ENCODE assay signal across 12 mouse cellular contexts in the genomic region with DNA sequence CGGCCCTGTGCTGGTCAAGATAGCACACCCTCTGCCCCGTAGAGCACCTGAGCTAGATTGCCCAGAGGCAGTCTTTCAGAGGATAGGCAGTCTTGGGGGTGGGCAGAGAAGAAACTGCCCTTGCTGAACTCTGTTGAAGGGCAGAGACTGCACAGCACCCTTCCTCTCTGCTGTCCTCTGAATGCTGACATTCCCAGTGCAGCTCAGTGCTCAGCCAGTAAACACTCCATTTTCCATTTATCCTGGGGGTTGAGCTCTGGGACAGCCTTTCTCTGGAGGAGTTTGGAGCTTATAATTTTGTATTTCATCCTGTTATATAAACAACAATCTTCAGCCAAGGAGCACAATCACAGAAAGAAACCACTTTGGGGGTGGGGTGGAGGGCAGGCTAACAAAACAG.
DNase-seq lines count a peak whose midpoint lies in the region; ATAC-seq lines count a peak whose summit lies in the region.
"Had no signal": no experiment of that assay in that cellular context is flagged by ENCODE, and none has a peak within 500 bp of the region (broad histone marks: within the 10 kb centered on the region; RNA-seq: fewer than 3 reads in every experiment).

No protein-coding gene starts in this region.

- peaks cover 36% of the 10 kb centered on the region for H3K4me1 ChIP-seq in kidney, embryonic 16.5 days (ENCODE audit: insufficient read depth, low read length)
- H3K4me1 ChIP-seq in limb, embryonic 10.5 days, result peaks cover 42% of the 10 kb centered on the region
- H3K4me1 ChIP-seq: midbrain, embryonic 12.5 days had no signal

- 62% methylated on average over 2 of the region's 2 CpGs for WGBS in kidney, embryonic 16.5 days
- 71% methylated on average over 2 of the region's 2 CpGs for WGBS in limb, embryonic 10.5 days

- no peak overlapping the region; the same call in 1 of the 2 replicates for H3K4me2 ChIP-seq in kidney, embryonic 16.5 days (replicated peaks; ENCODE audit: low read depth, low read length)
- H3K4me2 ChIP-seq: midbrain, embryonic 12.5 days; neural tube, embryonic 12.5 days had no signal

- H3K4me3 ChIP-seq in kidney, embryonic 16.5 days (ENCODE audit: low read length), result no peak overlapping the region
- no peak overlapping the region for H3K4me3 ChIP-seq in limb, embryonic 10.5 days
- H3K4me3 ChIP-seq: heart, adult 2 months; midbrain, embryonic 12.5 days; neural tube, embryonic 12.5 days had no signal

- H3K36me3 ChIP-seq in kidney, embryonic 16.5 days (ENCODE audit: insufficient read depth, low read length), result no peaks in the 10 kb centered on the region
- H3K36me3 ChIP-seq in limb, embryonic 10.5 days, result peaks cover 5% of the 10 kb centered on the region; the same call in 1 of the 2 replicates

- no peaks in the 10 kb centered on the region for H3K9me3 ChIP-seq in kidney, embryonic 16.5 days (ENCODE audit: low read length)
- H3K9me3 ChIP-seq in limb, embryonic 10.5 days (replicated peaks), result no peaks in the 10 kb centered on the region
- H3K9me3 ChIP-seq: midbrain, embryonic 12.5 days; neural tube, embryonic 12.5 days had no signal

- H3K27me3 ChIP-seq in kidney, embryonic 16.5 days (ENCODE audit: insufficient read depth, low read length), result no peaks in the 10 kb centered on the region
- H3K27me3 ChIP-seq in limb, embryonic 10.5 days (ENCODE audit: low read depth, poor library complexity, severe bottlenecking), result no peaks in the 10 kb centered on the region
- H3K27me3 ChIP-seq: midbrain, embryonic 12.5 days; neural tube, embryonic 12.5 days had no signal

- intact Hi-C loops in heart, postnatal 14 days (cut with DNase I), result loop anchor here (5.0 kb wide), 1 partner anchor 39 kb away; no protein-coding TSS in a partner anchor

- DNase-seq in heart, adult 11 months, result peak; percentile 82
- no peak for DNase-seq in heart, postnatal 14 days
- no peak for DNase-seq in kidney, postnatal 4 days
- peak; percentile 37 for DNase-seq in NIH3T3 (ENCODE audit: low read depth)
- no peak for DNase-seq in limb, embryonic 10.5 days (ENCODE audit: low spot score)
- no peak for DNase-seq in urinary bladder, postnatal 10 days (ENCODE audit: low spot score)
- DNase-seq in thymus, postnatal 0 days (ENCODE audit: low spot score), result no peak
- DNase-seq: cerebellum, adult 11-12 months had no signal

- no peak overlapping the region for H3K9ac ChIP-seq in kidney, embryonic 16.5 days (replicated peaks; ENCODE audit: low read length)
- H3K9ac ChIP-seq: midbrain, embryonic 12.5 days; neural tube, embryonic 12.5 days had no signal

- no peak for ATAC-seq in kidney, embryonic 16.5 days (ENCODE audit: low FRiP score, low TSS enrichment)

- H3K27ac ChIP-seq in kidney, embryonic 16.5 days (ENCODE audit: low read length), result peak overlapping the region; percentile 9; the same call in 1 of the 2 replicates
- peak overlapping the region; percentile 21; the same call in 1 of the 2 replicates for H3K27ac ChIP-seq in limb, embryonic 10.5 days
- H3K27ac ChIP-seq: heart, adult 2 months; midbrain, embryonic 12.5 days; neural tube, embryonic 12.5 days had no signal

Comparison
In these comparisons a context has a peak if more than half of its experiments do, and no peak if none do; other contexts are left out.
1. DNase-seq: peak in heart, adult 11 months (single experiment) and NIH3T3 (single experiment); none in heart, postnatal 14 days (0 of 2), kidney, postnatal 4 days (0 of 2), limb, embryonic 10.5 days (single experiment), urinary bladder, postnatal 10 days (single experiment) and thymus, postnatal 0 days (single experiment).